Mouse (Mus musculus): ENCODE measurements around the gene Btf3l4. TPM values are rescaled to one million over a fixed set of nuclear protein-coding genes. Genes with fewer than 3 reads are reported as not detected.

Gene Btf3l4
- total RNA-seq, 2 experiments from 2014 or later = 97.7 to 111 TPM

- DNase-seq (ENCODE audit: low spot score in 2 of 2) = no peak
Measured at GRCm38 (mm10) chr4:108826643-108827042, 6.8 kb downstream of the Btf3l4 start.

GRCm38 (mm10) chr4:108826096-108826495 is 7.3 kb downstream of the Btf3l4 start:
- DNase-seq (ENCODE audit: low spot score in 2 of 2) = no peak

- DNase-seq (ENCODE audit: low spot score in 2 of 2) = no peak
Measured at GRCm38 (mm10) chr4:108825677-108826076, 7.7 kb downstream of the Btf3l4 start.

GRCm38 (mm10) chr4:108811550-108811949 is 21.9 kb downstream of the Btf3l4 start:
- no peak for DNase-seq (ENCODE audit: low spot score in 2 of 2)

DNA sequence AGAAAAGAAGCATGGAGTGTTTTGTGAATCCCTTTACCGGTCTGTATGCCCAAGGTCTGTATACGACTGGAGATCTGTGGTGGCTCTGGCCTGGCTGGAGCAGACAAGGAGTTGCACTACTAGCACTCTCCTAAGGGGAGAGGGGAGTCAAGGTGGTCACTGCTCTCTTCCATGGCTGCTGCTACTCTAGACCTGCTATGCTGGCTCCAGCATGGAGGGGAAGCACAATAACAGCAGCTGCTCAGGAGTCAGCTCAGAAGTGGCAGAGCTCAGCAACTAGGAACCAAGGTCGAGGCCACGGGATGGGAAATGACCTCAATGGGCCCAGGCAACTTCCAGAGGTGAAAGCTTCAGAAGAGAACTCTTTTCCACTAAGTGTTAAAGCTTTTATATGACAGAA is 22.3 kb downstream of the Btf3l4 start:
- DNase-seq (ENCODE audit: low spot score in 2 of 2) = no peak

DNA sequence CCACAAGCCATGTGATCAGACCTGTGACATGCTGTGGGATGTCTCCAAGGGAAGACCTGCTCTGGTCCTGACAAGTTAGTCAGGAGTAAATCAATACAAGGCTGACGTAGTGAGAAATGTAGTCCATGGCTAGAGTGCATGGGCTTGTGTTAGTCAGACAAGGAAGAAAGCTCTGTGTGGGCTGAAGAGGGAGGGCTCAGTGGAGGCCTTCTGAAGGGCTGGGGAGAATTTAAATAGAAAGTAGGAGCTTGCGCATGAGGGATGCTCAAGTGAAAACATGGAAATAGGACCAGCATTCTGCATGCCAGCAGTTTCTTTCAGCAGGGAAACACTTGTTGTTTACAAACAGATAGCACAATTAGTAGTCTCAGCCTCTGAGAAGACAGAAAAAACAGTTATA is 29.9 kb downstream of the Btf3l4 start:
- DNase-seq (ENCODE audit: low spot score in 2 of 2) = no peak

- peak; percentile 57 to 78 for DNase-seq (ENCODE audit: low spot score in 2 of 2)
Measured at GRCm38 (mm10) chr4:108798083-108798830, 35.2 kb downstream of the Btf3l4 start.

DNA sequence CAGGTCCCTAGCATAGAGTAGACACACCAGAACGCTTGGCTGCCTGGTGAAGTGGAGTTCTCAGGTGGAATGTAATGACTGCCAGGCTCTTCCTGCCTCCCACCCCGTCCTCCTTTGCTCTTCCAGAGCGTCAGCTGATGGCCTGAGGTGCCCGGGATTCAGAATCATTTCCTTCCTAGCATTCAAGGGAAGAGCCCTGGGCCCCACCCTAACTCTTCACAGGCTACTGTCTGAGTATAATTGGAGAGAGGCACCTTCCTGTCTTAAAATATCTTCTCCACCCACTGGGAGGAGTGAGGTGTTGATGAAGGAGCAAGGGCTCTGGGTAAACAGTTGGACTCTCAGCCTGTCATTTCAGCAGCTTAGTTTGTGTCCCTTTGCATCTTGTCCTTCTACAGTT is 36.7 kb downstream of the Btf3l4 start:
- no peak for DNase-seq (ENCODE audit: low spot score in 2 of 2)

- DNase-seq (ENCODE audit: low spot score in 2 of 2) = no peak
Measured at GRCm38 (mm10) chr4:108793941-108794340, 39.5 kb downstream of the Btf3l4 start.

DNA sequence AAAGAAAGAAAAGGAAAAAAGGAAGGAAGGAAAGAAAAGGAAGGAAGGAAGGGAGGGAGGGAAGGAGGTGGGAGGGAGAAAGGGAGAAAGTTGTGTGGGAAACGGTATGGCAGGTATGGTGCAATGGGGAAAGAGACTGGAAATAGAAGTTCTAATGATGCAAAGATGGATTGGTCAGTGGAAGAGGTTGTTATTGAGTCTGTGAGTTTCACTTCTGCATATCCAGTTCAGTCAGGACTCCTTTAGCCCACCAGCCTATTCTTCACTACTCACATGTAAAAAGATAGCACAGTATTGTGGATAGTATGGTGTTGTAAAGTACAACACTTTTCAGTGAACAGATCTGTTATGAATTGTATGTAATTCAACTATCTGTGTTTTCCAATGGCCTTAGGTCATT is 42.9 kb downstream of the Btf3l4 start:
- DNase-seq (ENCODE audit: low spot score in 2 of 2) = no peak

DNA sequence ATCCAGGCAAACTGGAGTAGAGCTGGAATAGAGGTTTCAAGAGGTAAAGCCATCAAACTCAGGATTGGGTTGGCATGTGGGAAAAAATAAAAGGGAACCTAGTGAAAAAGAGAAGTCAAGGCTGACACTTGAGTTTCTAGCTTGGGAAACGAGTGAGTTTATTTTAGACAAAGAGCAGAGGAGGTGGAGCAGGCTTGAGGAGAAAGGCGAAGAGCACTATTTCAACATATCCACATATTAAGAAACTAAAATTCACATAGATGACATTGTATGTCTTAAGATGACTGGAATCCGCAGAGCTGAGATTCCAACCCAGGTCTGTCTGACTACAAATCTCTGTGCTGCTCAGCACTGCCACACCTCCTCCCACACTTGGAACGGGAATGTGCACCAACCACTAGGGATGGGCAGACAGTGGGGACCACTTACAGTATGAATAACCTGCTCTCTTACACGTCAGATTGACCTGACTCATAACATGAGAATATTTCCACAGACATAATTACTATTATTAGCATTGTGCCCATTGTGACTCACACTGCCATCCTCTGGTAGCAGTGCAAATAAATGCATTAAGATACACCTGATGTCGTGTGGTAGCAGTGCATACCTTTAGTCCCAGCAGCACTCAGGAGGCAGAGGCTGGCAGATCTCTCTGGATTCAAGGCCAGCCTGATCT is 44.0 kb downstream of the Btf3l4 start:
- no peak for DNase-seq (ENCODE audit: low spot score in 2 of 2)

- no peak for DNase-seq (ENCODE audit: low spot score in 2 of 2)
Measured at GRCm38 (mm10) chr4:108782421-108783085, 50.9 kb downstream of the Btf3l4 start.

DNA sequence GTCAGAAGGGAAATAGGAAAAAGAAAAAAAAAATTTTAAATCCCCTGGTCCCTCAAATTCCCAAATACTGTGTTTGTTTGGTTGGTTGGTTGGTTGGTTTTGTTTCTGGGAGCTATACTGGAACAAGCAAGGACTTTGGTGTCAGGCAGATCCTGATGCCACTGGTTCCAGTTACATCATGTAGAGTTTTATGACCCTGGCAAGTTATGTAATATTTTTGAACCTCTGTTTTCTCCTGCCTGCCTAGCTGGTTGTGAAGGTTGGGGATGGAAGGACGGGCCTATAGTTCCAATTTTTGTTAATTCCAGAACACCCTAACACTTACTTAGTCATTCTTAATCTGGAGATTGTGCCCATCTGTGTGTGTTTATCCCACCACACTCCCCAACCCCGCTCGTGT is 51.8 kb downstream of the Btf3l4 start:
- DNase-seq (ENCODE audit: low spot score in 2 of 2) = no peak

DNA sequence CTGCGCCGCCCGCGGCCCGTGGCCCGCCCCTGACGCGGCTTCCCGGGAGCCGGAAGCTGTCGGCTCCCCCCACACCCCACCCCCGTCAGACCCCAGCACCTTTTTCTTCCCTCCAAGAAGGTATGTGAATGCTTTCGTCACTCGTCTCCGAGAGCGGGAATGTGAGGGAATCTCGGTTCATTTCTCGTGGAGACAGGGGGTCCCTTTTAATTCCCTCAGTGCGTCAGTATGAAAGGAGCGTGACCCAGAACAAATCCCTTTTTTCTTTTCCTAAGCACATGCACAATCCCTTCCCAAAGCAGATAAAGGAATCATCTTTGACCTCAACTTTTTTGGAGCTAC is 52.6 kb downstream of the Btf3l4 start:
- no peak for DNase-seq (ENCODE audit: low spot score in 2 of 2)

GRCm38 (mm10) chr4:108780057-108780863 is 53.2 kb downstream of the Btf3l4 start, which contains the start of gene Zfyve9:
Gene Zfyve9 (minus strand): TSS chr4:108780798.
- peak; percentile 76 to 77 for DNase-seq (ENCODE audit: low spot score in 2 of 2)

DNA sequence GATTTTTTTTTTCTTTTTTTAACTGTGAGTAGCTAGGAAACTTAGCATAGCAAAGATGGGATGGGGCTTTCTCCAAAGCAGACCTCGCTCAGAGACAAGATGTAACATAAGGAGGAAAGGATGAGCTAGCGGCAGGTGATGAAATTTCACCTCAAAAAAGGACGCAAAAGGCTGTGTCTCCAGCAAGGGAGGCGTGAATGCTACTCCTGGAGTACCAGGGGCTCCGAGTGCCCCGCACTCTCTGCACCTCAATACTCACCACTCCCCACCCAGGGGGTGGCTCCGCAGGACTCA is 53.7 kb downstream of the Btf3l4 start:
- no peak for DNase-seq (ENCODE audit: low spot score in 2 of 2)

- no peak for DNase-seq (ENCODE audit: low spot score in 2 of 2)
Measured at GRCm38 (mm10) chr4:108768527-108768926, 64.9 kb downstream of the Btf3l4 start.

Measured in layer of hippocampus, postnatal 14 days (tissue).